Mouse (Mus musculus): ENCODE data around the gene Zfp704.

- TF ChIP-seq CTCF (IDR thresholded peaks at IDR 0.05; ENCODE audit: control insufficient read depth, insufficient read depth, insufficient replicate concordance, low read depth, low read length) (no peak), POLR2A (IDR thresholded peaks at IDR 0.05; ENCODE audit: control insufficient read depth, low read depth, low read length) (no peak)
Observed at GRCm38 (mm10) chr3:9440466-9440865, 169.4 kb downstream of the Zfp704 start.
